Mouse (Mus musculus) midbrain, embryonic 11.5 days (tissue): ENCODE results near the gene Xylb. TPM values are rescaled to one million over a fixed set of nuclear protein-coding genes. Genes with fewer than 3 reads are reported as not detected.

Experiments used
- ATAC-seq: fragments of 200-750 bp; cut with Nextera tagmentation; 2 replicates; pipeline ENCODE4 v1.8.0; 2017; ENCODE audit warnings: moderate TSS enrichment, moderate library complexity; ENCODE audit not compliant: low FRiP score
- DNase-seq: peaks from one replicate; pipeline ENCODE4 v3.0.0; 2015; ENCODE audit warnings: low spot score; ENCODE audit errors: missing footprints
- H3K27ac ChIP-seq: fragments of 300-500 bp; sonication (generic); 2 replicates; pipeline ENCODE4 v1.5.1; 2014; ENCODE audit warnings: low read depth, low read length
- H3K27me3 ChIP-seq: fragments of 300-500 bp; sonication (generic); 2 replicates; pipeline ENCODE4 v1.6.1; 2014; ENCODE audit warnings: mild to moderate bottlenecking, low read length, moderate library complexity, mixed read lengths; ENCODE audit not compliant: control insufficient read depth, insufficient read depth
- H3K36me3 ChIP-seq: fragments of 300-500 bp; sonication (generic); 2 replicates; pipeline ENCODE4 v1.6.1; 2014; ENCODE audit warnings: mild to moderate bottlenecking, low read length, moderate library complexity, mixed read lengths; ENCODE audit not compliant: control insufficient read depth, insufficient read depth
- H3K4me1 ChIP-seq: fragments of 300-500 bp; sonication (generic); 2 replicates; pipeline ENCODE4 v1.6.1; 2014; ENCODE audit warnings: low read length; ENCODE audit not compliant: control insufficient read depth, insufficient read depth
- H3K4me2 ChIP-seq: fragments of 300-500 bp; sonication (generic); 2 replicates; pipeline ENCODE4 v1.6.1; 2014; ENCODE audit warnings: mild to moderate bottlenecking, moderate library complexity
- H3K4me3 ChIP-seq: fragments of 300-500 bp; sonication (generic); 2 replicates; pipeline ENCODE4 v1.5.1; 2014; ENCODE audit warnings: low read depth, low read length
- H3K9ac ChIP-seq: fragments of 300-500 bp; sonication (generic); 2 replicates; pipeline ENCODE4 v1.6.1; 2014; ENCODE audit warnings: low read length
- H3K9me3 ChIP-seq: fragments of 300-500 bp; sonication (generic); 2 replicates; pipeline ENCODE4 v1.6.1; 2016; ENCODE audit warnings: low read length; ENCODE audit not compliant: control insufficient read depth
- WGBS: fragments of 180-500 bp; shearing (Covaris S2); extraction: QIAGEN DNeasy Blood & Tissue Kit; methylation state at CpG from one replicate; pipeline ENCODE4 v1.1.7; 2014; 5-methylcytosine and 5-hydroxymethylcytosine counted together
- polyA plus RNA-seq: library from polyadenylated mRNA; unstranded; fragments of >200 nt; fragmentation: Nextera tagmentation; extraction: Ambion mirVana; gene quantifications from 2 replicates; pipeline ENCODE4 v1.2.1, GENCODE M21; 2014

Xylb gene
- polyA plus RNA-seq, 1 experiment from 2014 or later, result 6.5 TPM

GRCm38 (mm10) chr9:119375008-119375407 lies 17.8 kb downstream of the Xylb start:
- H3K36me3 ChIP-seq, result no peaks in the 10 kb centered on the region
- WGBS, result 69% methylated on average over 3 of the region's 3 CpGs
- H3K27me3 ChIP-seq, result no peaks in the 10 kb centered on the region
- no peak overlapping the region for H3K27ac ChIP-seq
- no peaks in the 10 kb centered on the region for H3K9me3 ChIP-seq
- H3K4me1 ChIP-seq, result no peaks in the 10 kb centered on the region
- H3K9ac ChIP-seq, result no peak overlapping the region
- ATAC-seq (no peak), DNase-seq (peak; percentile 72)
- no peak overlapping the region for H3K4me2 ChIP-seq
- no peak overlapping the region for H3K4me3 ChIP-seq

- Histone ChIP-seq H3K4me1 (no peaks in the 10 kb centered on the region), H3K4me3 (no peak overlapping the region), H3K36me3 (no peaks in the 10 kb centered on the region), H3K27ac (no peak overlapping the region), H3K9me3 (no peaks in the 10 kb centered on the region), H3K4me2 (no peak overlapping the region), H3K9ac (no peak overlapping the region), H3K27me3 (no peaks in the 10 kb centered on the region)
- 75% methylated on average over 6 of the region's 6 CpGs for whole genome bisulfite sequencing
- no peak for DNase-seq
- no peak for ATAC-seq
Measured at GRCm38 (mm10) chr9:119375556-119375955, 18.4 kb downstream of the Xylb start.

GRCm38 (mm10) chr9:119378231-119378630 lies 21.1 kb downstream of the Xylb start:
- H3K27ac ChIP-seq, result no peak overlapping the region
- WGBS, result 92% methylated on average over 4 of the region's 4 CpGs
- ATAC-seq (no peak), DNase-seq (no peak)
- no peaks in the 10 kb centered on the region for H3K27me3 ChIP-seq
- no peaks in the 10 kb centered on the region for H3K9me3 ChIP-seq
- no peaks in the 10 kb centered on the region; the same call in 1 of the 2 replicates for H3K4me1 ChIP-seq
- H3K36me3 ChIP-seq, result no peaks in the 10 kb centered on the region
- no peak overlapping the region for H3K4me3 ChIP-seq
- H3K9ac ChIP-seq, result no peak overlapping the region
- H3K4me2 ChIP-seq, result no peak overlapping the region

- no peaks in the 10 kb centered on the region for H3K27me3 ChIP-seq
- H3K4me3 ChIP-seq, result no peak overlapping the region
- ATAC-seq (no peak), DNase-seq (no peak)
- H3K36me3 ChIP-seq, result no peaks in the 10 kb centered on the region
- no peak overlapping the region for H3K27ac ChIP-seq
- 62% methylated on average over 6 of the region's 6 CpGs for WGBS
- H3K4me1 ChIP-seq, result no peaks in the 10 kb centered on the region; the same call in 1 of the 2 replicates
- H3K4me2 ChIP-seq, result no peak overlapping the region
- no peak overlapping the region for H3K9ac ChIP-seq
- H3K9me3 ChIP-seq, result no peaks in the 10 kb centered on the region
Measured at GRCm38 (mm10) chr9:119382603-119383002, 25.4 kb downstream of the Xylb start.

GRCm38 (mm10) chr9:119388956-119389355 lies 31.8 kb downstream of the Xylb start:
- no peak for ATAC-seq
- DNase-seq, result no peak
- no peak overlapping the region for H3K4me2 ChIP-seq
- no peaks in the 10 kb centered on the region for H3K27me3 ChIP-seq
- H3K9ac ChIP-seq, result no peak overlapping the region
- no peaks in the 10 kb centered on the region for H3K4me1 ChIP-seq
- no peak overlapping the region for H3K4me3 ChIP-seq
- 65% methylated on average over 5 of the region's 5 CpGs for WGBS
- no peak overlapping the region for H3K27ac ChIP-seq
- H3K36me3 ChIP-seq, result no peaks in the 10 kb centered on the region
- H3K9me3 ChIP-seq, result no peaks in the 10 kb centered on the region

- H3K4me2 ChIP-seq, result no peak overlapping the region
- 98% methylated on average over 2 of the region's 2 CpGs for WGBS
- no peak for DNase-seq
- no peaks in the 10 kb centered on the region for H3K36me3 ChIP-seq
- H3K9me3 ChIP-seq, result no peaks in the 10 kb centered on the region
- no peak for ATAC-seq
- H3K27ac ChIP-seq, result no peak overlapping the region
- H3K4me3 ChIP-seq, result no peak overlapping the region
- H3K4me1 ChIP-seq, result no peaks in the 10 kb centered on the region
- H3K27me3 ChIP-seq, result no peaks in the 10 kb centered on the region
- no peak overlapping the region for H3K9ac ChIP-seq
Measured at GRCm38 (mm10) chr9:119390214-119390613, 33.0 kb downstream of the Xylb start.

GRCm38 (mm10) chr9:119394808-119395207 lies 37.6 kb downstream of the Xylb start:
- Histone ChIP-seq H3K36me3 (no peaks in the 10 kb centered on the region), H3K27ac (no peak overlapping the region), H3K4me2 (no peak overlapping the region), H3K9me3 (no peaks in the 10 kb centered on the region), H3K4me1 (no peaks in the 10 kb centered on the region), H3K27me3 (no peaks in the 10 kb centered on the region), H3K9ac (no peak overlapping the region), H3K4me3 (no peak overlapping the region)
- 91% methylated on average over 1 of the region's 1 CpGs for WGBS
- ATAC-seq (no peak), DNase-seq (no peak)

GRCm38 (mm10) chr9:119401351-119401750 lies 44.2 kb downstream of the Xylb start:
- H3K4me1 ChIP-seq, result peaks cover 30% of the 10 kb centered on the region
- no peak overlapping the region; the same call in 1 of the 2 replicates for H3K27ac ChIP-seq
- ATAC-seq (no peak), DNase-seq (no peak)
- 8% methylated on average over 7 of the region's 7 CpGs for WGBS
- no peaks in the 10 kb centered on the region for H3K27me3 ChIP-seq
- H3K4me3 ChIP-seq, result peak overlapping the region; percentile 95
- peak overlapping the region; percentile 60 for H3K4me2 ChIP-seq
- no peaks in the 10 kb centered on the region for H3K36me3 ChIP-seq
- H3K9ac ChIP-seq, result peak overlapping the region; percentile 57
- no peaks in the 10 kb centered on the region for H3K9me3 ChIP-seq

GRCm38 (mm10) chr9:119401801-119402214 lies 44.6 kb downstream of the Xylb start, which contains the start of gene Acvr2b:
Gene Acvr2b (plus strand): TSS chr9:119402118.
- ATAC-seq, result peak; percentile 94
- Histone ChIP-seq H3K4me2 (peak within 1 kb of the TSS; percentile 86), H3K27ac (peak within 1 kb of the TSS; percentile 81), H3K9me3 (no peaks in the 10 kb centered on the region), H3K27me3 (no peaks in the 10 kb centered on the region), H3K4me3 (peak within 1 kb of the TSS; percentile 95), H3K9ac (peak within 1 kb of the TSS; percentile 99), H3K36me3 (no peaks in the 10 kb centered on the region), H3K4me1 (peaks cover 30% of the 10 kb centered on the region)
- WGBS, result under 1% methylated on average over 25 of the region's 32 CpGs
- DNase-seq, result peak; percentile 100
